Mouse (Mus musculus) hindbrain, embryonic 11.5 days (tissue): ENCODE measurements around the gene Wrb. TPM values are rescaled to one million over a fixed set of nuclear protein-coding genes. Genes with fewer than 3 reads are reported as not detected.
"Not testable (repeated sequence)": the region's sequence is repeated elsewhere in the genome, so short reads cannot be mapped to it uniquely, and the experiment has no call there.

Experiments used
- ATAC-seq: fragments of 200-750 bp; cut with Nextera tagmentation; 2 replicates; pipeline ENCODE4 v1.8.0; 2017; ENCODE audit warnings: mild to moderate bottlenecking, moderate TSS enrichment, moderate library complexity; ENCODE audit not compliant: low FRiP score
- DNase-seq: peaks from one replicate; pipeline ENCODE4 v3.0.0-alpha.2; 2015; ENCODE audit warnings: low spot score
- H3K27ac ChIP-seq: fragments of 300-500 bp; sonication (generic); 2 replicates; pipeline ENCODE4 v1.5.1; 2014; ENCODE audit warnings: mild to moderate bottlenecking, low read depth, low read length
- H3K27me3 ChIP-seq: fragments of 300-500 bp; sonication (generic); 2 replicates; pipeline ENCODE4 v1.6.1; 2014; ENCODE audit warnings: mild to moderate bottlenecking, low read length, moderate library complexity, mixed read lengths; ENCODE audit not compliant: control insufficient read depth, insufficient read depth
- H3K36me3 ChIP-seq: fragments of 300-500 bp; sonication (generic); 2 replicates; pipeline ENCODE4 v1.6.1; 2014; ENCODE audit warnings: mild to moderate bottlenecking, low read length, moderate library complexity, mixed read lengths; ENCODE audit not compliant: control insufficient read depth, insufficient read depth
- H3K4me1 ChIP-seq: fragments of 300-500 bp; sonication (generic); replicated peaks from 2 replicates; pipeline ENCODE4 v1.6.1; 2014; ENCODE audit warnings: low read length, mixed read lengths; ENCODE audit not compliant: control insufficient read depth, insufficient read depth
- H3K4me2 ChIP-seq: fragments of 300-500 bp; sonication (generic); replicated peaks from 2 replicates; pipeline ENCODE4 v1.6.1; 2014; ENCODE audit warnings: mild to moderate bottlenecking, low read depth, low read length
- H3K4me3 ChIP-seq: fragments of 300-500 bp; sonication (generic); 2 replicates; pipeline ENCODE4 v1.5.1; 2014; ENCODE audit warnings: low read depth, low read length
- H3K9ac ChIP-seq: fragments of 300-500 bp; sonication (generic); 2 replicates; pipeline ENCODE4 v1.6.1; 2014; ENCODE audit warnings: low read depth, low read length
- H3K9me3 ChIP-seq: fragments of 300-500 bp; sonication (generic); 2 replicates; pipeline ENCODE4 v1.6.1; 2016; ENCODE audit warnings: low read length; ENCODE audit not compliant: control insufficient read depth
- WGBS: fragments of 180-500 bp; shearing (Covaris S2); extraction: QIAGEN DNeasy Blood & Tissue Kit; methylation state at CpG from one replicate; pipeline ENCODE4 v1.1.7; 2014; 5-methylcytosine and 5-hydroxymethylcytosine counted together
- polyA plus RNA-seq: library from polyadenylated mRNA; unstranded; fragments of >200 nt; fragmentation: Nextera tagmentation; extraction: Ambion mirVana; gene quantifications from 2 replicates; pipeline ENCODE4 v1.2.1, GENCODE M21; 2014

Gene Wrb
- polyA plus RNA-seq, 1 experiment from 2014 or later, result 121 TPM

GRCm38 (mm10) chr16:96120022-96120623 is 25.1 kb upstream of the Wrb start:
- Histone ChIP-seq H3K27me3 (no peaks in the 10 kb centered on the region), H3K27ac (no peak overlapping the region), H3K36me3 (peaks cover 15% of the 10 kb centered on the region), H3K9me3 (no peaks in the 10 kb centered on the region), H3K9ac (no peak overlapping the region), H3K4me2 (no peak overlapping the region), H3K4me1 (no peaks in the 10 kb centered on the region), H3K4me3 (no peak overlapping the region)
- ATAC-seq (no peak), DNase-seq (no peak)
- 75% methylated on average over 4 of the region's 4 CpGs for WGBS

DNA sequence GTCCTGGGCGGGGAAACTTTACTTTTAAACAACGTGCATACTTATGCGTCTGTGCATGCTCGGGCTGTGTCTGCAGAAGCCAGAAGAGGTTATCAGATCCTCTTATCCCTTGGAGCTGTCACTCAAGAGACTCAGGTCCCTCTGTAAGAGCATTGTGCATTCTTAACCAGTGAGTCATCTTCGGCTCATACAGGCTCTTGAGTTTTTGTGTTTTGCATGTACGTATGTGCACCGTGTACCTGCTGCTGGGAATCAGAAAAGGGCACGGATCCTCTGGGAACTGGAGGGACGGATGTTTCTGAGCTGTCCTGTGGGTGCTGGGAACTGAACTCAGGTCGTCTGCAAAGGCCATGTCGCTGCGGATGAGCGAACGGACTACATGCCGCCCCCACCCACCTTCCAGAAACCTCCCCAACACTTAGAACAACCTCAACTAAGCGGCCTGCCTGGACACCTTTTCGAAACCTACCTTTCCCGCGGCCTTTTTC is 18.5 kb upstream of the Wrb start:
- Histone ChIP-seq H3K4me3 (peak overlapping the region; percentile 76), H3K36me3 (peaks cover 15% of the 10 kb centered on the region), H3K4me1 (no peaks in the 10 kb centered on the region; the same call in 1 of the 2 replicates), H3K27me3 (no peaks in the 10 kb centered on the region), H3K27ac (peak overlapping the region; percentile 95), H3K4me2 (peak overlapping the region; percentile 77), H3K9ac (peak overlapping the region; percentile 88), H3K9me3 (no peaks in the 10 kb centered on the region)
- DNase-seq (peak; percentile 53), ATAC-seq (no peak)
- WGBS, result 8% methylated on average over 19 of the region's 19 CpGs

GRCm38 (mm10) chr16:96127288-96127656 is 17.9 kb upstream of the Wrb start:
- Histone ChIP-seq H3K27ac (peak overlapping the region; percentile 95), H3K4me1 (no peaks in the 10 kb centered on the region; the same call in 1 of the 2 replicates), H3K9ac (peak overlapping the region; percentile 88), H3K4me2 (peak overlapping the region; percentile 77), H3K27me3 (no peaks in the 10 kb centered on the region), H3K4me3 (peak overlapping the region; percentile 76), H3K9me3 (no peaks in the 10 kb centered on the region), H3K36me3 (peaks cover 15% of the 10 kb centered on the region)
- ATAC-seq (peak; percentile 80), DNase-seq (no peak)
- WGBS, result 1% methylated on average over 50 of the region's 52 CpGs

GRCm38 (mm10) chr16:96127657-96128344 is 17.4 kb upstream of the Wrb start, which contains the start of gene Hmgn1:
Gene Hmgn1, minus strand, starts transcription at chr16:96127729.
- H3K4me1 ChIP-seq, result no peaks in the 10 kb centered on the region; the same call in 1 of the 2 replicates
- no peaks in the 10 kb centered on the region for H3K27me3 ChIP-seq
- peak; percentile 98 for ATAC-seq
- DNase-seq, result peak; percentile 98
- H3K9me3 ChIP-seq, result no peaks in the 10 kb centered on the region
- H3K36me3 ChIP-seq, result peaks cover 15% of the 10 kb centered on the region
- peak within 1 kb of the TSS; percentile 95 for H3K27ac ChIP-seq
- H3K4me2 ChIP-seq, result peak within 1 kb of the TSS; percentile 77
- peak within 1 kb of the TSS; percentile 88 for H3K9ac ChIP-seq
- WGBS, result under 1% methylated on average over 63 of the region's 72 CpGs
- peak within 1 kb of the TSS; percentile 76 for H3K4me3 ChIP-seq

GRCm38 (mm10) chr16:96128466-96128865 is 16.7 kb upstream of the Wrb start:
- peak overlapping the region; percentile 76 for H3K4me3 ChIP-seq
- no peaks in the 10 kb centered on the region for H3K27me3 ChIP-seq
- peak overlapping the region; percentile 66 for H3K4me2 ChIP-seq
- DNase-seq, result no peak
- H3K9ac ChIP-seq, result peak overlapping the region; percentile 83
- no peaks in the 10 kb centered on the region; the same call in 1 of the 2 replicates for H3K4me1 ChIP-seq
- WGBS, result 3% methylated on average over 9 of the region's 9 CpGs
- H3K27ac ChIP-seq, result peak overlapping the region; percentile 93
- H3K36me3 ChIP-seq, result peaks cover 13% of the 10 kb centered on the region
- no peak for ATAC-seq
- H3K9me3 ChIP-seq, result no peaks in the 10 kb centered on the region

GRCm38 (mm10) chr16:96144748-96145109 is 478 bp upstream of the Wrb start:
- H3K4me1 ChIP-seq, H3K9me3 ChIP-seq, H3K27me3 ChIP-seq, H3K9ac ChIP-seq, H3K36me3 ChIP-seq, H3K27ac ChIP-seq, H3K4me2 ChIP-seq, DNase-seq: not testable (repeated sequence)
- H3K4me3 ChIP-seq, result peak overlapping the region; percentile 84; the same call in 1 of the 2 replicates
- ATAC-seq, result peak; percentile 58
- 24% methylated on average over 6 of the region's 6 CpGs for WGBS

DNA sequence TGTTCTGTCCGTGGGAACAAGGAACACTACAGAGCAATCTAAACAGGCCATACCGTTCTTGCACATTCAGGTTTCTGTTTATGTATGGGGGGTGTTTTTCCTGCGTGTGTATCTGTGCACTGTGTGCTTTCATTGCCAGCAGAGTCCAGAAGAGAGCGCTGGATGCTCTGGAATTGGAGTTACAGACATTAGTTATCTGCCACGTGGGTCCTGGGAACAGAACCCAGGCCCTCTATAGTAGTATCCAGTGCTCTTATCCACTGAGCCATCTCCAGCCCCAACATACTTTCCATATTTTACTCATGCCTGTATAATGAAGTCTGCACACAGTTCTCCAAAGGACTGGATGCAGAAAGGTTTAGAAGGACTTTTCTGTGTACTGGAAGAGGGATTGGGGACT is 607 bp downstream of the Wrb start:
- DNase-seq (no peak), ATAC-seq (no peak; the same call in 1 of the 2 replicates)
- H3K4me3 ChIP-seq, result peak overlapping the region; percentile 84
- 0% methylated on average over 5 of the region's 5 CpGs for WGBS
- peak overlapping the region; percentile 66 for H3K9ac ChIP-seq
- H3K27ac ChIP-seq, result peak overlapping the region; percentile 59; the same call in 1 of the 2 replicates
- H3K9me3 ChIP-seq, result no peaks in the 10 kb centered on the region
- H3K27me3 ChIP-seq, result no peaks in the 10 kb centered on the region
- no peaks in the 10 kb centered on the region for H3K36me3 ChIP-seq
- H3K4me1 ChIP-seq, result no peaks in the 10 kb centered on the region
- peak overlapping the region; percentile 68 for H3K4me2 ChIP-seq

DNA sequence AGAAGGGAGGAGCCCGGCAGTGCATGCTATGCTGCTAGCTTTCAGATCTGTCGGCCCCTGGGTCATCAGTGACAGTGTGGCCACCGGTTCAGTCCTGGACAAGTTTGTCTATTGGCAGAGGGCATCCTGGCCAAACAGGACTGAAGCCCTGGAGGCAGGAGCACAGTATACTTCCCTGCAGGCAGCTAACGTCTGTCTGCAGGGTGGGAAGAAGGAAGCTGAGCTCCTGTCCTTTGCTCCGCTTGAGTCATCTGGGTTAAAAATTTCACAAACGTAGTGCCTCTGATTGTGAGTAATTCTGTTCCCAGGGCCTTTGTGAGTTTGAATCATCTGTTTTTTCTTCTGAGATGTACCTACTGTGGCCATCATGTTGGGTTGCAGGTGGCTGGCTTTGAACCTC is 3.6 kb downstream of the Wrb start:
- Histone ChIP-seq H3K27me3 (no peaks in the 10 kb centered on the region), H3K27ac (no peak overlapping the region), H3K9ac (no peak overlapping the region), H3K4me1 (no peaks in the 10 kb centered on the region), H3K4me2 (no peak overlapping the region), H3K9me3 (no peaks in the 10 kb centered on the region), H3K36me3 (no peaks in the 10 kb centered on the region), H3K4me3 (no peak overlapping the region)
- ATAC-seq (no peak), DNase-seq (no peak)
- 77% methylated on average over 6 of the region's 6 CpGs for WGBS

DNA sequence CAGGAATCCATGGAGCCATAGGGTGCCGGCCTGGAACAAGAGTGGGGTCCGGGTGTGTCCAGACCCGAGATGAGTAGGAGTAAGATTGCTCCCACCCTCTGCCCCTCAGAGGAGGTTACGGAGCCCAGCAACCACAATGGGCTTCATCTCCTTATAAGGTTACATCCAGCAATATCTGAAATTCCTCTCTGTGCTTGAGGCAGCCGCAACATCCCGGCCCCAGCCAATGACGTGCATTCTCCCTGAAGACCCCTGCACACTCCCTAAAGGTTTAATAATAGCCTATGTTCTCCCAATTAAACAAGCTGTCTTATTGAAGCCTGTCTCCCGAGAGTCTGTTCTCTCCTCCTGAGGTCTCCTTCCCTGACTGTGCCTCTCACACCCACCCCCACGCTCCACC is 4.1 kb downstream of the Wrb start:
- no peak for DNase-seq
- no peaks in the 10 kb centered on the region for H3K4me1 ChIP-seq
- no peak overlapping the region for H3K4me2 ChIP-seq
- no peak overlapping the region for H3K27ac ChIP-seq
- no peaks in the 10 kb centered on the region for H3K36me3 ChIP-seq
- ATAC-seq, result no peak
- no peak overlapping the region for H3K9ac ChIP-seq
- no peak overlapping the region for H3K4me3 ChIP-seq
- H3K9me3 ChIP-seq, result no peaks in the 10 kb centered on the region
- WGBS, result 75% methylated on average over 9 of the region's 9 CpGs
- H3K27me3 ChIP-seq, result no peaks in the 10 kb centered on the region
